Mouse (Mus musculus) intestine, embryonic 14.5 days (tissue): ENCODE data around the gene Litaf. TPM values are rescaled to one million over a fixed set of nuclear protein-coding genes. Genes with fewer than 3 reads are reported as not detected.

Source experiments
- microRNA-seq: library from miRNA; unstranded; fragments of <30 nt; microRNA quantifications from one replicate; pipeline ENCODE4, GENCODE M21; 2016
- polyA plus RNA-seq: library from polyadenylated mRNA; unstranded; fragments of >200 nt; fragmentation: Nextera tagmentation; extraction: Ambion mirVana; gene quantifications from 2 replicates; pipeline ENCODE4 v1.2.1, GENCODE M21; 2014

Gene Litaf
- polyA plus RNA-seq, 1 experiment from 2014 or later = 106 TPM

Small RNA genes lying within 50 kb of the gene (microRNA-seq; reads per million reads assigned to microRNA genes)
- gene Gm26268 = not detected

Other genes starting within 250 kb of the Litaf start
- 3.7 and 3.9 TPM in 2 replicates for gene Rmi2, start 231.1 kb downstream of the Litaf start, polyA plus RNA-seq
- 33.7 and 42.8 TPM in 2 replicates for gene Snn, start 5.2 kb downstream of the Litaf start, polyA plus RNA-seq
- gene Txndc11, start 68.5 kb upstream of the Litaf start, polyA plus RNA-seq = 34.8 and 39.2 TPM in 2 replicates
- 94.7 and 107 TPM in 2 replicates for gene Zc3h7a, start 110.2 kb upstream of the Litaf start, polyA plus RNA-seq
- gene Rsl1d1, start 137.2 kb upstream of the Litaf start, polyA plus RNA-seq = 216 and 230 TPM in 2 replicates
- gene Gspt1, start 188.2 kb upstream of the Litaf start, polyA plus RNA-seq = 90.4 and 92.3 TPM in 2 replicates
- gene Tnfrsf17, start 247.7 kb upstream of the Litaf start, polyA plus RNA-seq = 0.23 TPM in 1 of 2 replicates, not detected in the other